Mouse (Mus musculus) embryo, embryonic 11.5 days (tissue): ENCODE measurements at regions not wholly inside any gene's neighbourhood (a gene's known extent, or its start where the extent isn't known, plus 50 kb on each side); places are given as distances from the start of the nearest gene placed in this dataset.
A peak's percentile ranks its signal among the peaks of the same experiment; 100 is the strongest.

Experiments used
- DNase-seq: peaks from one replicate; pipeline ENCODE4 v3.0.0-alpha.2; 2012; ENCODE audit warnings: low read depth, low spot score

DNA sequence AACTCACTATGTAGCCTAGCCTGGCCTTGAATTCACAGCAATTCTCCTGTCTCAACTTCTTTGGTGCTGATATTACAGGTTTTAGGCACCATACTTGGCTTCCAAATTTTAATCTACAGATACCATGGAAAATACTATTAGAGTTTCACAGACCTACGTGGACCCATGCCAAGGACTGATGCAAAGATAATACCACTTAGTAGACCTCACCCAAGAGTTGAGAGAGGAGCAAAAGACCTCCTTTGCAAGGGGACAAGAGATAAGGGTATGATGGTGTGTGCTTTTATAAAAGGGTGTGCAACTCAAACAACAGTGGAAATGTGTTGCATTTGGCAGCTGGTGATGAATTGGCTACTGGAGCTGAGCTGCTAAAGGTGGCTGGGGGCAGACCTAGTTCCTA lies 358.6 kb upstream of the Diaph2 start:
- no peak for DNase-seq

DNA sequence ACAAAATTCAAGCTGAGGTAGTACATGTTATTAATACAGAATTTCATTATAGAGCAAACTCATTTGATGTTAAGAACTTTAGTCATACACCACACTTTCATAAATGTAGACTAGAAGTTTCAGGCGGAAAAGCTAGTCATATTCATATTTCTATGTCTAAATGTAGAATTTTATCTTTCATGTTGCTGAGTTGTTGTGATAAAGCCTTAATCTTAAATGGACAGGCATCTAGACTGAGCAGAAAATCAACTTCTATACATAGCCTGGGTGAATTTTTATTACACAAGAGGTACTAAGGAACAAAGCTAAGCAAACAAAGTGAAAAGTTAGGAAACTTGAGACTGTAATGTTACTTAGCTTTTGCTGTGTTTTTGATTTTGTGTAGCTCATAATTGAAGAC lies 341.8 kb upstream of the Diaph2 start:
- no peak for DNase-seq

DNA sequence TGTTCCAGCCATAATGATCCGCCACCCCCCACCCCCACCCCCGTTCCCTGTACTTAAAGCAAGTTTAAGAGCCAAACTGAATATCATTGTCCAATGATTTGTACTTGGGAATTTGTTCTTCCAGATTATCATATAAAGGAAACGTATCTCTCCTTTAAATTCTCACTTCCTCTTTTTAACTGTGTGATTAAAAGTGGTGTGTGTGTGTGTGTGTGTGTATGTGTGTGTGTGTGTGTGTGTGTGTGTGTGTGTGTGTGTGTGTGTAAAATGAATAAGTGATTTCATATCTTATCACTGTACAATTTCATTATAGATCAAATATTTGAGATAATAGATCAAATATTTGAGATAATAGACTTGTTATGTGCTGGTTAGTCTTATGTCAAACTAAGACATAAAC lies 339.5 kb upstream of the Diaph2 start:
- DNase-seq: no peak

DNA sequence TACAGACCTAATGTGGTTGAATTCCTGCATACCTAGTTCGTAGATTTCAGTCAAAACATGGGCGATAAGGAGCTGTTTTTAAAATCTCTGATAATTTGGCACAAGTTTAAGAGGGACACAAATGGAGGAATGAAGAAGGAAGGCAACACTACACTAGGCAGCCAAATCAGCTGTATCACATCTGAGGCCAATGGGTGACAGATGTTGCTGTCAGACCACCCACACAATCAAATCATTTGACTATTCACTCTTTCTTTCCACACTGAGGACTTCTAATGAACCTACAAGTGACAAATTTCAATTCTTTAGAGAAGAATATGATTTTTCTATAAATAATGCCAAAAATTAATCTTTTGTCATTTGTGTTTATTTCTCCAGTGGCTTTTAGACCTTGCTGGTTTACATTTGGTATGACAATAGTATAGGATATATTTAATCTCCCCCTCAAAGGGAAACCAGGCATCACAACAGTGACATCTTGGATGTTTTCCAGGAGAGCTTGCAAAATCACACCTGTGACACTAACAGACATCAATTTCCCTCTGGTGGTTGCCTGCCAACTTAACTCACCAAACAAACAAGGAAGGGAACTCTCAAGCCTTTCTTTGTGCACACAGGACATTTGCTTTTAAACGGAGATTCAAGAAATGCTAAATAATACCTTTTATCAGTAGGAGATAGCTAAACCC lies 336.5 kb upstream of the Diaph2 start:
- no peak for DNase-seq

DNA sequence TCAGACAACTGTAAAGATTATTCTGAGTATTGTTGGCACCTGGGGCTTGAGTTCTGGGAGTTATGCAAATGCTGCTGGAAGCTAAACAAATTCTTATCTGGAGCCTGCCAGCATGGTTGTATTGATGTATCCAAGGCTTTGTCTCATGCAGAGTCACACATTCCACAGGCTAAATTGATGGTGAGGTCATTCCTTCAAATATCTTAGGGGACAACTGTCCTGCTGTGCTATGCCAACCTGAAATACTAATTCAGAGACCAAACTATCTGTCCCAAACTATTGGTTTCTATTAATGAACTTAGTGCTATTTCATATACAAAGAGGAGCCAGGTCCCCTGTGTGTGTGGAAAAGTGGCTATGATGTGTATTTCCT lies 335.9 kb upstream of the Diaph2 start:
- DNase-seq: no peak

DNA sequence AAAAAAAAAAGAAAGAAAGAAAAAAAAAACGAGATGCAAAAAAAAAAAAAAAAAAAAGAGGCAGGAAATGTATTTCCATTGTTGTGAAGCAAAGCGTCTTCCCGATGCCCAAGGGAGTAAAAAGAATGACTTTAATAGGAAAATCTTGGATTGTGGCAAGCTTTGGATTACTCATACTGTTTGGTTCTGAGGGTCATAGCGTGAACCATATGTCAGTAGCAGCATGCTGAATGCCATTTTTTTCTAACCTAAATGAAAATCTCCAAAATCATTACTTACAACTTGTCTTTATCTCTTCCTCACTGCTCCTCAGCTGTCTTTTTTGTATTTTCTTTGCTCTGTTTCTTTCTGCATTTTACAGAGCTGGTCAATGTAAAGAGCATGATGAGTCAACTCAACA lies 334.2 kb upstream of the Diaph2 start:
- DNase-seq: no peak

DNA sequence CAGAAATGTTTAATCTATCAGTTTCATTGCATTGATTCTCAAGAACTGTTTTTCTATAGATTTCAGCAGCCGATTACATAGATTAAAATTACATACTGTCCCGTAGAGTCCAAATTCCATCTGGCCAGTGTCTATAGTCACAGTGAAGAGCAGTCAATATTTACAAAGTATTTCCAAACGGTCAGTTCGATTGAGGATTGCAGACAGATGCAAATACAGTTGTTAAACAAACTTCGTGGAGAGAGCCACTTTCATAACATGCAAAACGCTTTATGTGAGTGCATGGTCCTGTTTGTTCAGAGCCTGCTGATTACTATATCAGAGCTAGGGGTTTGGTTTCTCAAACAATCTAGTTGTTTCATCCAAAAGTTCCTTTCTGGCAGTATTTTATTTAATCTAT lies 301.0 kb upstream of the Diaph2 start:
- no peak for DNase-seq

DNA sequence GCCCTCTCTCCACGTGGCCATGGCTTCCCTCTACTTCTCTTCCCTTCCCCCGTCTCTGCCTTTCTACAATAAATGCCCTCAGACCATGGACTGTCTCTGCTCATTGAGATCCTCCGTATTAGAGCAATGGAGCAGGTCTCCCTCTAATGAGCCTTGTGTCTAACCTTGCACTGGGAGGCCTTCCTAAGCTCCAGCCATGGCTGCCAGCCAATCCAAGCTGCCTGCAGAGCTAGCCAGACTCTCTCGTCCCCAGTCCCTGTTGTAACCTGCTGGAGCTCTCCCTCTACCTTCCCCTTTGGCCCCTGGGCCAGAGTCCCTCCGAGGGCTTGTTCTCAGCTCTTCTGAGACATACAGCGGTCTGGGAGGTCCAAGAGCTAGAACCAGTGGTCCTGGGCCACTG lies 273.3 kb upstream of the Diaph2 start:
- DNase-seq: no peak

DNA sequence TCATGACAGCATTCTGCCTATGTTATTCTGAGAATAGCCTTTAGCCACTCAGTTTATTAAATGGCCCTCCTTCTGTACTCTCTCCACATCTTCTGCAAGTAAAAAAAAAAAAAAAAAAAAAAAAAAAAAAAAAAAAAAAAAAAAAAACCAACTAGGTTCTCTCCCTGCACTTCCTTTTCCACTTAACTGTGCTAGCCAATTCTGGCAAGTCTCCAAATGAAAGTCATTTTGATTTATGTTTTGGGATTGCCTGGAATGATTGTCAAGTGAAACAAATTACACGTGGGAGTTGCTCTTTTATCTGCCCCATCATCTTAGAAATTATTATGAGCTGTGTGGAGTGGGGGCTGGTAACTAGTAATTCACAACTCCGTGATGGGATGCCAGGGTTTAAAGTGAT lies 255.0 kb upstream of the Diaph2 start:
- DNase-seq: peak; percentile 4
